Mouse (Mus musculus): ENCODE measurements around the gene Srsf3. TPM values are rescaled to one million over a fixed set of nuclear protein-coding genes. Genes with fewer than 3 reads are reported as not detected.

Gene Srsf3
- polyA plus RNA-seq, 1 experiment from 2014 or later = 559 TPM

DNA sequence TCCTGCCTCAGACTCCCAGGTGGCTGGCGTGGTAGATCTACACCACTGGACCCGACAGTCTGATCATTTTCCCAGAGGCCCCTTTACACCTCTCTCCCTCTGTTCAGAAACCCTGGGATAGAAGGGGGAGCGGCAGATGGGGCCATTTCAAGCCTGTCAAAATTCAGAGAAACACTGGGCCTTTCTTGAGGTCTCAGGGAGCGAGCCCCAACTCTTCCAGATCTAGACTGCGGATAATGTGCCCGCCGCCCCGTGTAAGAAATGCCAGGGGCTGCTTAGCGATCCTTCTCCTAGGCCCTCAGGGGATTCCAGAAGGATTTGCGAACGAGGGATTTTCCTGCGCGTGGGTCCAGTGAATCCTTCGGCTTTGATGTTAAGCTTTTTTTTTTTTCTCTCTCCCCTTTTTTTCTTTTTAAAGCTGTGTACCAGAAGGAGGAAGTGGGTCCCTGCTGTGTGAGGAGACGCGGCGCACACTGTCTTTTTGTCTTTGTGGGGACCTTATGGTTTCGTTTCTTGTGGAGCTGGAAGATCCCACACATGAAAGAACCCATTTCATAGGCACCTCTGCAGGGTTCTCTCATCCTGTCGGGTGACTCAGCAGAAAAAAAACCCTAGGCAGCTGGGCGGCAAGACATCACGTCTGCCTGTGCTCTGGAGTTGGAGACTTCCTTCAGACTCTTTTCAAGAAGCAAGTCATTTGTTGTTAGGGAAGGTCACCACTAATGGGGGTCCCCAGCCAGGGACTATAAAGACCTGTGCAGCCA, 49.4 kb downstream of the Srsf3 start:
- no peaks in the 10 kb centered on the region for H3K36me3 ChIP-seq (ENCODE audit: control insufficient read depth, insufficient read depth, low read length)
- WGBS = 4% methylated on average over 21 of the region's 21 CpGs
- H3K4me2 ChIP-seq (ENCODE audit: low read length) = peak overlapping the region; percentile 26; the same call in 1 of the 2 replicates
- no peak overlapping the region for H3K4me3 ChIP-seq (replicated peaks; ENCODE audit: low read depth, low read length)
- H3K9ac ChIP-seq (replicated peaks; ENCODE audit: low read length) = no peak overlapping the region; the same call in 1 of the 2 replicates
- DNase-seq (peak; percentile 61), ATAC-seq (ENCODE audit: low FRiP score, low TSS enrichment) (no peak)
- peaks cover 16% of the 10 kb centered on the region; the same call in 1 of the 2 replicates for H3K4me1 ChIP-seq (ENCODE audit: control insufficient read depth, insufficient read depth, low read length)
- peaks cover 13% of the 10 kb centered on the region for H3K27me3 ChIP-seq (ENCODE audit: control insufficient read depth, insufficient read depth, low read length)
- H3K9me3 ChIP-seq (ENCODE audit: control insufficient read depth, low read length) = no peaks in the 10 kb centered on the region
- no peak overlapping the region; the same call in 1 of the 2 replicates for H3K27ac ChIP-seq (replicated peaks; ENCODE audit: low read depth, low read length)

- no peak for DNase-seq
- Histone ChIP-seq H3K27me3 (ENCODE audit: control insufficient read depth, insufficient read depth, low read length) (peaks cover 10% of the 10 kb centered on the region), H3K4me3 (replicated peaks; ENCODE audit: low read depth, low read length) (no peak overlapping the region), H3K36me3 (ENCODE audit: control insufficient read depth, insufficient read depth, low read length) (no peaks in the 10 kb centered on the region), H3K4me1 (ENCODE audit: control insufficient read depth, insufficient read depth, low read length) (0 out of 2 replicates have a peak, but pooled peaks cover 10% of the 10 kb centered on the region), H3K27ac (replicated peaks; ENCODE audit: low read depth, low read length) (no peak overlapping the region), H3K9ac (replicated peaks; ENCODE audit: low read length) (no peak overlapping the region), H3K9me3 (ENCODE audit: control insufficient read depth, low read length) (no peaks in the 10 kb centered on the region), H3K4me2 (ENCODE audit: low read length) (no peak overlapping the region)
- 94% methylated on average over 8 of the region's 8 CpGs for WGBS
- no peak for ATAC-seq (ENCODE audit: low FRiP score, low TSS enrichment)
Measured at GRCm38 (mm10) chr17:29083586-29083985, 51.2 kb downstream of the Srsf3 start.

DNA sequence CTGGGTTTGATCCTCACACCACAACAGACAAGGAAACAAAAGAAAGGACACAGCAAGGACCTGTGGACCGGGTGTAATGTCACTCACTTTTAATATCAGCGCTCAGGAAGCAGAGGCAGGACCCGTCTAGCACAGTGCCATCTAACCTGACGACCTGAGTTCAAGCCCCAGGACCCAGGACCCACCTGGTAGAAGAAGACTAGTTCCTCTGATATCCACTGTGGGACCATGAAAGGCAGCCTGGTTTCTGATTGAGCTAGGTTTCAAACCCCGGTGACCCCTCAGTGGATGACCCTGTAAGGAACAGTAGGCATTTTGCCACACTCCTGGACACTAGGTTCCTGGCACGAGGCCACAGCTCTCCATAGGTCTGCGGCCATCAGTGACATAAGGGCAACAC, 52.2 kb downstream of the Srsf3 start:
- Histone ChIP-seq H3K4me1 (ENCODE audit: control insufficient read depth, insufficient read depth, low read length) (0 out of 2 replicates have a peak, but pooled peaks cover 10% of the 10 kb centered on the region), H3K4me3 (replicated peaks; ENCODE audit: low read depth, low read length) (no peak overlapping the region), H3K9me3 (ENCODE audit: control insufficient read depth, low read length) (no peaks in the 10 kb centered on the region), H3K27me3 (ENCODE audit: control insufficient read depth, insufficient read depth, low read length) (peaks cover 7% of the 10 kb centered on the region), H3K27ac (replicated peaks; ENCODE audit: low read depth, low read length) (no peak overlapping the region), H3K9ac (replicated peaks; ENCODE audit: low read length) (no peak overlapping the region), H3K36me3 (ENCODE audit: control insufficient read depth, insufficient read depth, low read length) (no peaks in the 10 kb centered on the region), H3K4me2 (ENCODE audit: low read length) (no peak overlapping the region)
- ATAC-seq (ENCODE audit: low FRiP score, low TSS enrichment) (no peak), DNase-seq (no peak)
- 91% methylated on average over 7 of the region's 7 CpGs for WGBS

DNA sequence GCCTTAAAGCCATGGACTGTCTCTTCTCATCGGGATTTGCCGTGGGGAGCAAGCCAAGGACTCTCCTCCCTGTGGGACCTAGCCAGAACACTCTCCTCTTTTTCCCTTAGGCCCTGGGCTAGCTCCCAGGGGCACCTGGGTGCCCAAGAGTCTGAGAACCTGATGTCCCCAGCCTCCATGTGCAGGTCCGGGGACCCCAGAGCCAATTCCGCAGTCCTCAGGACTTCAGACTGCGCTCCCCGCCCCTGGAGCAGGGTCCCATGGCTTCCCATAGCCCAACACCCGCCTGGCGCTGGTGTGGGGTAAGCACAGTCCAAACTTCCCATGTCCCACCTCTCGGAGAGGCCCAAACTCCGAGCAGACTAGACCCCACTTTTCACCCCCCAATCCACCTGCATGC, 52.8 kb downstream of the Srsf3 start:
- no peak overlapping the region for H3K4me3 ChIP-seq (replicated peaks; ENCODE audit: low read depth, low read length)
- 81% methylated on average over 10 of the region's 10 CpGs for WGBS
- ATAC-seq (ENCODE audit: low FRiP score, low TSS enrichment) (no peak), DNase-seq (no peak)
- H3K4me1 ChIP-seq (ENCODE audit: control insufficient read depth, insufficient read depth, low read length) = 0 out of 2 replicates have a peak, but pooled peaks cover 10% of the 10 kb centered on the region
- H3K27me3 ChIP-seq (ENCODE audit: control insufficient read depth, insufficient read depth, low read length) = peaks cover 5% of the 10 kb centered on the region; the same call in 1 of the 2 replicates
- no peak overlapping the region for H3K9ac ChIP-seq (replicated peaks; ENCODE audit: low read length)
- H3K27ac ChIP-seq (replicated peaks; ENCODE audit: low read depth, low read length) = no peak overlapping the region
- H3K36me3 ChIP-seq (ENCODE audit: control insufficient read depth, insufficient read depth, low read length) = no peaks in the 10 kb centered on the region
- H3K4me2 ChIP-seq (ENCODE audit: low read length) = no peak overlapping the region
- no peaks in the 10 kb centered on the region for H3K9me3 ChIP-seq (ENCODE audit: control insufficient read depth, low read length)

DNA sequence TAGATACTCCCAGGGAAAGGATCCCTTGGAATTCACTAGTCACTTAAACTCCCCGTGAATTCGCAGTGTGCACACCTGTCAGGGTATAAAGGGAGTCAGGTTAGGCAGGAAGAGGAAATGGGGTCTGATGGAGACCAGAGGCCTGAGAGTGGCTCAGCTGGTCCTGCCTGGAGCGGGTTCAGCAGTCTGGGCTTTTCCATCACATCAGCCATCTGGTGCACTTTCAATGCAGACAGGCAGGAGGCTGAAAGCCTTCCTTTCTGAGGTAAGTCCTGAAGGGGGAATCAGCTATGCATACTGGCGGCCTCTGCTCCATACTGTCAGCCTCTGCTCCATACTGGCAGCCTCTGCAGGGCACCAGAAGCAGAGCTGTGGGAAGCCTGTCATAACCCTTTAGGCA, 54.5 kb downstream of the Srsf3 start:
- Histone ChIP-seq H3K4me2 (ENCODE audit: low read length) (no peak overlapping the region), H3K9me3 (ENCODE audit: control insufficient read depth, low read length) (no peaks in the 10 kb centered on the region), H3K4me1 (ENCODE audit: control insufficient read depth, insufficient read depth, low read length) (no peaks in the 10 kb centered on the region), H3K4me3 (replicated peaks; ENCODE audit: low read depth, low read length) (no peak overlapping the region), H3K9ac (replicated peaks; ENCODE audit: low read length) (no peak overlapping the region), H3K27ac (replicated peaks; ENCODE audit: low read depth, low read length) (no peak overlapping the region), H3K36me3 (ENCODE audit: control insufficient read depth, insufficient read depth, low read length) (no peaks in the 10 kb centered on the region), H3K27me3 (ENCODE audit: control insufficient read depth, insufficient read depth, low read length) (0 out of 2 replicates have a peak, but pooled peaks cover 4% of the 10 kb centered on the region)
- DNase-seq (no peak), ATAC-seq (ENCODE audit: low FRiP score, low TSS enrichment) (no peak)
- 70% methylated on average over 4 of the region's 4 CpGs for WGBS

DNA sequence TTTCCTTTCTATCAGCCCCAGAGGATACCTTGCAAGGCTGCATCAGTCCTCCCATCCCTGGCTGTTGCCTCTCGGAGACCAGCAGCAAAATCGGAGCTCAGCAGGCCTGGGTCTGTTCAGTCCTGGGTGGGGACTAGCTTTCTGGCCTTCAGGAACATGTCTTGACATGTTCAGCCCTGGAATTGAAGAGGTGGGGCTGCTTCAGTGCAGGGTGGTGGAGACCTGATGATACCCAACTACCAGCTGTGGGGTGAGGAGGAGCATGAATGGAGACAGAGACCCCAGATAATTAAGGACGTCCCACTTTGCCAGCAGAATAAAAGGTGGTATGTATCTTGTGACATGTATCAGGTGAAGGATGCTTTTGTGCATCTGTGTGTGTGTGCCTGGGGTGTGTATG, 58.3 kb downstream of the Srsf3 start, which contains the start of gene Cdkn1a:
Cdkn1a (plus strand) TSS at position 201 of the 400 bp plus-strand sequence.
- no peak for ATAC-seq (ENCODE audit: low FRiP score, low TSS enrichment)
- H3K4me1 ChIP-seq (ENCODE audit: control insufficient read depth, insufficient read depth, low read length) = peaks cover 15% of the 10 kb centered on the region
- no peak within 1 kb of the TSS for H3K4me2 ChIP-seq (ENCODE audit: low read length)
- no peak within 1 kb of the TSS for H3K9ac ChIP-seq (replicated peaks; ENCODE audit: low read length)
- no peak within 1 kb of the TSS for H3K27ac ChIP-seq (replicated peaks; ENCODE audit: low read depth, low read length)
- H3K27me3 ChIP-seq (ENCODE audit: control insufficient read depth, insufficient read depth, low read length) = peaks cover 19% of the 10 kb centered on the region; the same call in 1 of the 2 replicates
- H3K4me3 ChIP-seq (replicated peaks; ENCODE audit: low read depth, low read length) = no peak within 1 kb of the TSS
- DNase-seq = no peak
- WGBS = 81% methylated on average over 3 of the region's 3 CpGs
- no peaks in the 10 kb centered on the region for H3K36me3 ChIP-seq (ENCODE audit: control insufficient read depth, insufficient read depth, low read length)
- H3K9me3 ChIP-seq (ENCODE audit: control insufficient read depth, low read length) = no peaks in the 10 kb centered on the region

GRCm38 (mm10) chr17:29091348-29091944, 59.0 kb downstream of the Srsf3 start:
- no peak for ATAC-seq (ENCODE audit: low FRiP score, low TSS enrichment)
- Histone ChIP-seq H3K27ac (replicated peaks; ENCODE audit: low read depth, low read length) (no peak overlapping the region), H3K36me3 (ENCODE audit: control insufficient read depth, insufficient read depth, low read length) (no peaks in the 10 kb centered on the region), H3K4me2 (ENCODE audit: low read length) (no peak overlapping the region), H3K4me3 (replicated peaks; ENCODE audit: low read depth, low read length) (no peak overlapping the region), H3K4me1 (ENCODE audit: control insufficient read depth, insufficient read depth, low read length) (peaks cover 15% of the 10 kb centered on the region), H3K9ac (replicated peaks; ENCODE audit: low read length) (no peak overlapping the region), H3K9me3 (ENCODE audit: control insufficient read depth, low read length) (no peaks in the 10 kb centered on the region), H3K27me3 (ENCODE audit: control insufficient read depth, insufficient read depth, low read length) (peaks cover 19% of the 10 kb centered on the region; the same call in 1 of the 2 replicates)
- WGBS = 52% methylated on average over 6 of the region's 6 CpGs
- no peak for DNase-seq

DNA sequence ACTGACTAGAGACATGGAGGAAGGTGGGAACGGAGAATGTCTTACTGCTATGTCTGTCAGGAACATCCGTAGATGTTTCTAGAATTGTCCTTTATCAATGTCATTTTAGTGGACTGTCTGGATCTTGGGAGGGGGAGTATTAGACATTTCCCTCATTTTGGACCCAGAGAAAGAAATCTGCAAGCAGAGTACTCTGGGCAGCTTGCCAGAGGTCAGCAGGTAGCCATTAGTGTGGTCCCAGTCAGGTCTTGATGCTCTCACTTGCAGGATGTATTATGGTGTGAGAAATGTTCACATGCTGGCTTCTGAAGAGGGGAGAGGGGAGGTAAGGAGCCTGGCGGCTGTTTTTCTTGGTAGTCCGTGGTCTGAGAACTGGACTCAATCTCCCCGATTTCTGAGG, 60.1 kb downstream of the Srsf3 start:
- H3K36me3 ChIP-seq (ENCODE audit: control insufficient read depth, insufficient read depth, low read length) = no peaks in the 10 kb centered on the region
- H3K4me3 ChIP-seq (replicated peaks; ENCODE audit: low read depth, low read length) = no peak overlapping the region
- H3K27ac ChIP-seq (replicated peaks; ENCODE audit: low read depth, low read length) = no peak overlapping the region
- DNase-seq (no peak), ATAC-seq (ENCODE audit: low FRiP score, low TSS enrichment) (no peak)
- no peak overlapping the region for H3K9ac ChIP-seq (replicated peaks; ENCODE audit: low read length)
- no peak overlapping the region for H3K4me2 ChIP-seq (ENCODE audit: low read length)
- WGBS = 65% methylated on average over 5 of the region's 5 CpGs
- H3K4me1 ChIP-seq (ENCODE audit: control insufficient read depth, insufficient read depth, low read length) = peaks cover 15% of the 10 kb centered on the region
- H3K27me3 ChIP-seq (ENCODE audit: control insufficient read depth, insufficient read depth, low read length) = peaks cover 19% of the 10 kb centered on the region; the same call in 1 of the 2 replicates
- no peaks in the 10 kb centered on the region for H3K9me3 ChIP-seq (ENCODE audit: control insufficient read depth, low read length)
